ENCODE assay signal across 8 mouse cellular contexts in the genomic region with DNA sequence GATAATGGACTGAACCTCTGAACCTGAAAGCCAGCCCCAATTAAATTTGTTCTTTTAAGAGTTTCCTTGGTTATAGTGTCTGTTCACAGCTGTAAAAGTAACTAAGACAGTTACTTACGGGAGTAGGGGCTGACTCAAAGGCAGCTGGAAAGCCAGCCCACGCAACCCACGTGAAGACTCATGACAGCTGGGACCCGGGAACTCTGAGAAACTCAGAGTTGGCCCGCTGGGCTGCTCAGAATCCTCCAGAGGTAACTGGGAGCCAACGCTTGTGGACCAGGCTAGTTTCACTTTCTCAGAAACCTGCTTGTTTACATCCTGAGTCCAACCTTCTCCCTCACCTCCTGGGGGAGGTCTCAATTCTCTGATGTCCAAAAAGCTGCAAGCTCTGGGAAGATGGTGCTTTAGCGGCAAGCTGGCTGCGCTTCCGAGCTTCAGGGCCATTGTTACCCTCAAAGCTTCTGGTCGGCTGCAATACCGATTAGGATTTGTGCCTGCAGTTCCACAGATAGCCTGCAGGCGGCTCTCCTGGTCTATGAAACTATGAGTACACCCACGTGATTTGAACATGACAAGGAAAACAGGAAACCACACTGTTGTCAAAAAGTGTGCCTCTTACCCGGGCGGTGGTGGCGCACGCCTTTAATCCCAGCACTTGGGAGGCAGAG. TPM values are rescaled to one million over a fixed set of nuclear protein-coding genes. Genes with fewer than 3 reads are reported as not detected.
DNase-seq lines count a peak whose midpoint lies in the region; ATAC-seq and TF ChIP-seq lines count a peak whose summit lies in the region.

No protein-coding gene starts in this region.

- peaks cover 9% of the 10 kb centered on the region for H3K36me3 ChIP-seq in forebrain, embryonic 16.5 days (ENCODE audit: control insufficient read depth, insufficient read depth)
- peaks cover 13% of the 10 kb centered on the region for H3K36me3 ChIP-seq in neural tube, embryonic 14.5 days (ENCODE audit: control insufficient read depth, insufficient read depth, low read length)
- no peaks in the 10 kb centered on the region; the same call in 1 of the 2 replicates for H3K36me3 ChIP-seq in testis, adult 2 months (ENCODE audit: control insufficient read depth, insufficient read depth, low read length)

- no peaks in the 10 kb centered on the region; the same call in 1 of the 2 replicates for H3K27me3 ChIP-seq in forebrain, embryonic 16.5 days (replicated peaks; ENCODE audit: control insufficient read depth, insufficient read depth, low read length)
- H3K27me3 ChIP-seq in neural tube, embryonic 14.5 days (ENCODE audit: control insufficient read depth, insufficient read depth, low read length) = no peaks in the 10 kb centered on the region
- H3K27me3 ChIP-seq in testis, adult 2 months (ENCODE audit: control insufficient read depth, insufficient read depth, low read length) = no peaks in the 10 kb centered on the region

- H3K27ac ChIP-seq in forebrain, embryonic 16.5 days (ENCODE audit: low read length) = no peak overlapping the region
- H3K27ac ChIP-seq in neural tube, embryonic 14.5 days (ENCODE audit: low read depth, low read length) = no peak overlapping the region
- 0 out of 2 replicates have a peak overlapping the region, but pooled peaks have one; percentile 44 for H3K27ac ChIP-seq in testis, adult 2 months (ENCODE audit: control insufficient read depth, insufficient read depth, low read depth, low read length)

- ATAC-seq in forebrain, embryonic 16.5 days = no peak
- ATAC-seq in neural tube, embryonic 14.5 days (ENCODE audit: low read depth) = no peak

- peak overlapping the region; percentile 45 for H3K9ac ChIP-seq in forebrain, embryonic 16.5 days (replicated peaks; ENCODE audit: low read depth, low read length)
- H3K9ac ChIP-seq in neural tube, embryonic 14.5 days (replicated peaks; ENCODE audit: low read depth, low read length) = no peak overlapping the region

- WGBS in forebrain, embryonic 16.5 days = 14% methylated on average over 17 of the region's 17 CpGs
- 8% methylated on average over 17 of the region's 17 CpGs for WGBS in neural tube, embryonic 14.5 days

- H3K9me3 ChIP-seq in forebrain, embryonic 16.5 days (ENCODE audit: control insufficient read depth, low read length) = no peaks in the 10 kb centered on the region
- H3K9me3 ChIP-seq in neural tube, embryonic 14.5 days (ENCODE audit: control insufficient read depth, low read length) = no peaks in the 10 kb centered on the region

- H3K4me3 ChIP-seq in forebrain, embryonic 16.5 days (replicated peaks; ENCODE audit: low read length) = peak overlapping the region; percentile 21; the same call in 1 of the 2 replicates
- no peak overlapping the region for H3K4me3 ChIP-seq in neural tube, embryonic 14.5 days (ENCODE audit: low read depth, low read length)
- peak overlapping the region; percentile 54 for H3K4me3 ChIP-seq in testis, adult 2 months (ENCODE audit: control insufficient read depth, low read depth, low read length)

- H3K4me2 ChIP-seq in forebrain, embryonic 16.5 days (ENCODE audit: low read length) = peak overlapping the region; percentile 41
- H3K4me2 ChIP-seq in neural tube, embryonic 14.5 days (ENCODE audit: low read depth, low read length) = peak overlapping the region; percentile 39; the same call in 1 of the 2 replicates

- peak; percentile 72; the same call in 1 of the 2 replicates for TF ChIP-seq CTCF in testis, adult 2 months (IDR thresholded peaks at IDR 0.05; ENCODE audit: control insufficient read depth, insufficient read depth, insufficient replicate concordance, low read depth, low read length)

- peak; percentile 93 for DNase-seq in ES-CJ7 (ENCODE audit: low read depth, low spot score)
- peak; percentile 94 to 96 for DNase-seq in cerebellum, adult 18-20 months
- peak; percentile 87 for DNase-seq in heart, postnatal 25 days (ENCODE audit: low spot score)
- DNase-seq in layer of hippocampus, adult 18-20 months (ENCODE audit: low spot score in 2 of 2) = peak; percentile 90 to 99
- DNase-seq in lung, adult 18-20 months = peak; percentile 96

- intact Hi-C loops in heart, postnatal 25 days (cut with DNase I) = loop anchor here (1.0 to 5.0 kb wide), 3 partner anchors 16 to 44 kb away; no protein-coding TSS in a partner anchor

- H3K4me1 ChIP-seq in forebrain, embryonic 16.5 days (replicated peaks; ENCODE audit: control insufficient read depth, insufficient read depth, low read length) = peaks cover 6% of the 10 kb centered on the region; the same call in 1 of the 2 replicates
- H3K4me1 ChIP-seq in neural tube, embryonic 14.5 days (ENCODE audit: control insufficient read depth, insufficient read depth, low read length) = no peaks in the 10 kb centered on the region
- H3K4me1 ChIP-seq in testis, adult 2 months (ENCODE audit: control insufficient read depth, insufficient read depth, low read length) = peaks cover 5% of the 10 kb centered on the region

- no peak for TF ChIP-seq POLR2A in testis, adult 2 months (IDR thresholded peaks at IDR 0.05; ENCODE audit: control insufficient read depth, low read depth, low read length)

RNA-seq across cellular contexts. Expression of gene H2-D1, which starts 4.6 kb away (rescaled TPM):
- polyA plus RNA-seq in forebrain, embryonic 16.5 days (2015; fragmentation: Nextera tagmentation; extraction: Ambion mirVana) = 48.1 and 65.7 TPM in 2 replicates
- 10 to 100 TPM; 84.3 to 89.6 TPM for total RNA-seq in heart, postnatal 25 days (2021)
- 10 to 100 TPM; 22.1 to 26.7 TPM for total RNA-seq in layer of hippocampus, adult 18-20 months (2021)
- 99.9 and 111 TPM in 2 replicates for polyA plus RNA-seq in neural tube, embryonic 14.5 days (2014; fragmentation: Nextera tagmentation; extraction: Ambion mirVana)
- 29.6 and 31.4 TPM in 2 replicates for polyA plus RNA-seq in testis, adult 2 months (2012; rRNA removed)

RNA-seq across cellular contexts. Expression of gene Ddx39b, which starts 16.4 kb away (rescaled TPM):
- 466 and 471 TPM in 2 replicates for polyA plus RNA-seq in forebrain, embryonic 16.5 days (2015; fragmentation: Nextera tagmentation; extraction: Ambion mirVana)
- 10 to 100 TPM; 89.2 to 99.4 TPM for total RNA-seq in heart, postnatal 25 days (2021)
- total RNA-seq in layer of hippocampus, adult 18-20 months (2021) = 100 to 1,000 TPM; 210 to 215 TPM
- 373 and 383 TPM in 2 replicates for polyA plus RNA-seq in neural tube, embryonic 14.5 days (2014; fragmentation: Nextera tagmentation; extraction: Ambion mirVana)
- polyA plus RNA-seq in testis, adult 2 months (2012; rRNA removed) = 125 and 129 TPM in 2 replicates

RNA-seq across cellular contexts. Expression of gene Nfkbil1, which starts 22.4 kb away (rescaled TPM):
- 9.5 and 10.7 TPM in 2 replicates for polyA plus RNA-seq in forebrain, embryonic 16.5 days (2015; fragmentation: Nextera tagmentation; extraction: Ambion mirVana)
- total RNA-seq in heart, postnatal 25 days (2021) = 1 to 10 TPM; 8.2 to 8.7 TPM
- 10 to 100 TPM; 13.6 to 15.8 TPM for total RNA-seq in layer of hippocampus, adult 18-20 months (2021)
- 3.4 and 4.3 TPM in 2 replicates for polyA plus RNA-seq in neural tube, embryonic 14.5 days (2014; fragmentation: Nextera tagmentation; extraction: Ambion mirVana)
- 27.9 and 30.2 TPM in 2 replicates for polyA plus RNA-seq in testis, adult 2 months (2012; rRNA removed)

RNA-seq across cellular contexts. Expression of gene Atp6v1g2, which starts 24.5 kb away (rescaled TPM):
- polyA plus RNA-seq in forebrain, embryonic 16.5 days (2015; fragmentation: Nextera tagmentation; extraction: Ambion mirVana) = 46.2 and 64.8 TPM in 2 replicates
- 1 to 10 TPM; 2.5 to 2.8 TPM for total RNA-seq in heart, postnatal 25 days (2021)
- 100 to 1,000 TPM; 637 to 681 TPM for total RNA-seq in layer of hippocampus, adult 18-20 months (2021)
- polyA plus RNA-seq in neural tube, embryonic 14.5 days (2014; fragmentation: Nextera tagmentation; extraction: Ambion mirVana) = 118 and 154 TPM in 2 replicates
- 10.4 and 11.7 TPM in 2 replicates for polyA plus RNA-seq in testis, adult 2 months (2012; rRNA removed)

RNA-seq across cellular contexts. Expression of gene Gm16181, which starts 37.3 kb away (rescaled TPM):
- 0.62 TPM in 1 of 2 replicates, not detected in the other for polyA plus RNA-seq in forebrain, embryonic 16.5 days (2015; fragmentation: Nextera tagmentation; extraction: Ambion mirVana)
- under 1 TPM; 0.50 to 0.65 TPM for total RNA-seq in heart, postnatal 25 days (2021)
- total RNA-seq in layer of hippocampus, adult 18-20 months (2021) = not detected
- 0.44 TPM in 1 of 2 replicates, not detected in the other for polyA plus RNA-seq in neural tube, embryonic 14.5 days (2014; fragmentation: Nextera tagmentation; extraction: Ambion mirVana)
- polyA plus RNA-seq in testis, adult 2 months (2012; rRNA removed) = not detected in 2 replicates
